Mouse (Mus musculus) E14TG2a.4 (cell line): ENCODE measurements around the gene Efcab7.
A peak's percentile ranks its signal among the peaks of the same experiment; 100 is the strongest.

Experiments
- H3K27me3 ChIP-seq: 2 replicates; pipeline ENCODE4 v1.6.1; 2014; ENCODE audit warnings: low read length, control low read depth; ENCODE audit not compliant: insufficient read depth
- H3K36me3 ChIP-seq: 2 replicates; pipeline ENCODE4 v1.6.1; 2014; ENCODE audit warnings: low read length, control low read depth; ENCODE audit not compliant: insufficient read depth
- H3K4me1 ChIP-seq: replicated peaks from 2 replicates; pipeline ENCODE4 v1.6.1; 2014; ENCODE audit warnings: low read depth, low read length, control low read depth
- H3K4me3 ChIP-seq: replicated peaks from 2 replicates; pipeline ENCODE4 v1.5.1; 2014; ENCODE audit warnings: mild to moderate bottlenecking, low read length
- H3K9me3 ChIP-seq: 2 replicates; pipeline ENCODE4 v1.6.1; 2014; ENCODE audit warnings: low read length, control low read depth
- CTCF ChIP-seq: conservative IDR thresholded peaks from 2 replicates; pipeline ENCODE4 v1.5.1; 2014; ENCODE audit warnings: low read length
- NANOG ChIP-seq: IDR thresholded peaks from 2 replicates; pipeline ENCODE4 v1.6.1; 2014; ENCODE audit warnings: borderline replicate concordance, low read length, mixed read lengths
- POU5F1 ChIP-seq: IDR thresholded peaks from 2 replicates; pipeline ENCODE4 v1.6.1; 2014; ENCODE audit warnings: low read length, borderline replicate concordance

The Efcab7 gene

DNA sequence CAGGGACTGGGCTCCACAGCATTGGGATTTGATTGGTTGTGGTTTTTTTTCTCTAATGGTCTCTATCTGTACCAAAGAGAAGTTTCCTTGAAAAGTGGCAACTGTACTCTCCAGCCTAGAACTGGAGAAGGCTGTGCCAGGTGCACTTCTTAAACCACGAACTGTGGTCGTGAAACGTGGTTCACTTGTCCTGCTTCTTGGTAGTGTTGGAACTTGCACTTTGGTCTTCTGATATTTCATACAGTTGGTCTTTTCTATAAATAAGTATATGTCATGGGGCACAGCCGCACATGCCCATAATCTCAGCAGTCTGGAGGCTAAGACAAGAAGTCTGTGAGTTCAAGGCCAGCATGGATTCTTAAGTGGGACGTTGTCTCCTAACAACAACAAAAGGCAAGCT is 107.3 kb downstream of the Efcab7 start:
- Histone ChIP-seq H3K4me1 (peaks cover 11% of the 10 kb centered on the region), H3K27me3 (no peaks in the 10 kb centered on the region), H3K9me3 (no peaks in the 10 kb centered on the region), H3K4me3 (no peak overlapping the region), H3K36me3 (peaks cover 41% of the 10 kb centered on the region)
- no peak for TF ChIP-seq CTCF
- TF ChIP-seq NANOG: no peak
- TF ChIP-seq POU5F1: no peak

GRCm38 (mm10) chr4:99939711-99940505 is 110.9 kb downstream of the Efcab7 start:
- peaks cover 20% of the 10 kb centered on the region for H3K36me3 ChIP-seq
- H3K27me3 ChIP-seq: no peaks in the 10 kb centered on the region
- H3K4me1 ChIP-seq: peaks cover 14% of the 10 kb centered on the region
- no peak overlapping the region for H3K4me3 ChIP-seq
- no peak for TF ChIP-seq CTCF
- TF ChIP-seq POU5F1: no peak
- TF ChIP-seq NANOG: no peak
- no peaks in the 10 kb centered on the region for H3K9me3 ChIP-seq

DNA sequence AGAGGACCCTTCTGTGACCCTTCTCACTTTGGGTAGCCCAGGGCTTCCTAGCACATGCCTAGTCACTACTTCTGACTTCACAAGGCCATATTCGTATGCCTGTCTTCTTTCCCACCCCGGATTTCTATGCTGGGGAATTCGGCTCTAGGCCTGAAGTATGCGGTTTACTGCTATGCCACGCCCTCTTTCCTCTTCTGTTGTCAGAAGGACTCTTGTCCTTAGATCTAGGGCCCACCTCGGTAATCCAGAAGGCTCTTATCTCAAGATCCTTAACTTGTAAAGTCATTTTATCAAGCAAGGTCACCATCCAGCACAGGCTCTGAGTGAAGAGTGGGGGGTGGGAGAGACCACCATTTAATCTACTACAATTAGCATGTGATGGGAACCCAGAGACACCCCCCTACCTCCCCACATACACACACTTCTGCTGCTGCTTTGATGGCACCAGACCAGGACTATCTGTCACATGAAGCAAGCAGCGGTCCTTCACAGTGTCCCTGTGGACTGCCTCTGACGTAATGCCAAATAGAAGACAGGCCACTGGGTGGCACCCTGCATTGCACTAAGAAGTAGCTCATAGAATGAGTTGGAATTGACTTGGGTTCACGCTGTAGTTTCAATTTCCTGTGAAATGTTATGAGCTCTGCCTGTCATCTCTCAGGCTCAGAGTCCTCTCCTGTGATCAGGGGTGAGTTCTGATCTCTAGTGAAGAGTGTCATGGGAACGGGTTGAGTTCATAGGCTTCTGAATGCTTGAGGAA is 112.8 kb downstream of the Efcab7 start:
- H3K27me3 ChIP-seq: no peaks in the 10 kb centered on the region
- H3K9me3 ChIP-seq: no peaks in the 10 kb centered on the region
- H3K4me3 ChIP-seq: no peak overlapping the region
- TF ChIP-seq CTCF: no peak
- TF ChIP-seq POU5F1: no peak
- TF ChIP-seq NANOG: no peak
- peaks cover 23% of the 10 kb centered on the region for H3K4me1 ChIP-seq
- H3K36me3 ChIP-seq: peaks cover 15% of the 10 kb centered on the region

- Histone ChIP-seq H3K9me3 (no peaks in the 10 kb centered on the region), H3K27me3 (no peaks in the 10 kb centered on the region), H3K4me3 (no peak overlapping the region), H3K4me1 (peaks cover 41% of the 10 kb centered on the region), H3K36me3 (peaks cover 6% of the 10 kb centered on the region; the same call in 1 of the 2 replicates)
- TF ChIP-seq POU5F1 (no peak), NANOG (no peak), CTCF (no peak)
Observed at GRCm38 (mm10) chr4:99944606-99945005, 115.6 kb downstream of the Efcab7 start.

GRCm38 (mm10) chr4:99945011-99945410 is 116.0 kb downstream of the Efcab7 start:
- H3K9me3 ChIP-seq: no peaks in the 10 kb centered on the region
- peaks cover 41% of the 10 kb centered on the region for H3K4me1 ChIP-seq
- H3K4me3 ChIP-seq: no peak overlapping the region
- H3K36me3 ChIP-seq: peaks cover 5% of the 10 kb centered on the region; the same call in 1 of the 2 replicates
- no peak for TF ChIP-seq NANOG
- TF ChIP-seq POU5F1: no peak
- TF ChIP-seq CTCF: no peak
- H3K27me3 ChIP-seq: no peaks in the 10 kb centered on the region

- H3K27me3 ChIP-seq: no peaks in the 10 kb centered on the region
- no peak overlapping the region for H3K4me3 ChIP-seq
- no peaks in the 10 kb centered on the region for H3K9me3 ChIP-seq
- H3K36me3 ChIP-seq: no peaks in the 10 kb centered on the region
- no peak for TF ChIP-seq POU5F1
- TF ChIP-seq NANOG: peak; percentile 17; the same call in 1 of the 2 replicates
- peaks cover 40% of the 10 kb centered on the region for H3K4me1 ChIP-seq
Observed at GRCm38 (mm10) chr4:99946516-99946915, 117.5 kb downstream of the Efcab7 start.

- Histone ChIP-seq H3K36me3 (no peaks in the 10 kb centered on the region), H3K27me3 (no peaks in the 10 kb centered on the region), H3K9me3 (no peaks in the 10 kb centered on the region), H3K4me1 (peaks cover 34% of the 10 kb centered on the region), H3K4me3 (no peak overlapping the region)
- TF ChIP-seq POU5F1 (no peak), CTCF (peak; percentile 34), NANOG (no peak)
Observed at GRCm38 (mm10) chr4:99947192-99947591, 118.2 kb downstream of the Efcab7 start.

- H3K4me3 ChIP-seq: no peak overlapping the region
- no peaks in the 10 kb centered on the region for H3K36me3 ChIP-seq
- no peaks in the 10 kb centered on the region for H3K27me3 ChIP-seq
- TF ChIP-seq CTCF (no peak), POU5F1 (no peak), NANOG (no peak)
- H3K9me3 ChIP-seq: no peaks in the 10 kb centered on the region
- peaks cover 30% of the 10 kb centered on the region for H3K4me1 ChIP-seq
Observed at GRCm38 (mm10) chr4:99947896-99948295, 118.9 kb downstream of the Efcab7 start.
